Mouse (Mus musculus) liver, embryonic 14.5 days (tissue): Measurements from ENCODE around the gene Vwa3b.

Experiments used
- CTCF ChIP-seq: IDR thresholded peaks from 2 replicates; pipeline ENCODE4 v1.5.1; 2016; ENCODE audit warnings: antibody characterized with exemption, low read depth, control low read depth
- EP300 ChIP-seq: IDR thresholded peaks from 2 replicates; pipeline ENCODE4 v1.6.1; 2016; ENCODE audit warnings: antibody characterized with exemption, low read depth

GRCm38 (mm10) chr1:37115847-37116246 lies 89.5 kb downstream of the Vwa3b start:
- no peak for TF ChIP-seq CTCF
- TF ChIP-seq EP300: no peak
